Mouse (Mus musculus) gastrocnemius, adult 18-20 months (tissue): ENCODE results near the gene Oxct2a. TPM values are rescaled to one million over a fixed set of nuclear protein-coding genes. Genes with fewer than 3 reads are reported as not detected.

Experiments used
- DNase-seq: peaks from one replicate; pipeline ENCODE4 v3.0.0; 2021; ENCODE audit warnings: low spot score
- total RNA-seq, 2 experiments: library from RNA; stranded (reverse); gene quantifications; 2 replicates each; pipeline ENCODE4 v1.2.3; 2021

Oxct2a gene
- total RNA-seq, 2 experiments from 2014 or later: 0.25 TPM; not detected in 1

GRCm38 (mm10) chr4:123280117-123280516, 43.3 kb downstream of the Oxct2a start:
- DNase-seq: no peak

Other genes with a start within 250 kb of the Oxct2a start
- gene Bmp8b, start 218.5 kb downstream of the Oxct2a start, total RNA-seq: not detected
- not detected for gene Oxct2b, start 207.4 kb downstream of the Oxct2a start, total RNA-seq
- 10 to 100 TPM; 20.5 to 20.9 TPM for gene Ppie, start 183.7 kb downstream of the Oxct2a start, total RNA-seq
- gene Hpcal4, start 140.4 kb downstream of the Oxct2a start, total RNA-seq: not detected
- 10 to 100 TPM; 41.3 to 43.9 TPM for gene Nt5c1a, start 122.1 kb downstream of the Oxct2a start, total RNA-seq
- gene Heyl, start 90.1 kb downstream of the Oxct2a start, total RNA-seq: 1 to 10 TPM; 2.8 to 5.2 TPM
- 100 to 1,000 TPM; 307 to 316 TPM for gene Pabpc4, start 61.3 kb downstream of the Oxct2a start, total RNA-seq
- gene Bmp8a, start 19.6 kb upstream of the Oxct2a start, total RNA-seq: under 1 TPM; 0.50 to 0.78 TPM